Mouse (Mus musculus) heart, postnatal 25 days (tissue): ENCODE results near the gene Qpctl. TPM values are rescaled to one million over a fixed set of nuclear protein-coding genes. Genes with fewer than 3 reads are reported as not detected.
"Not testable (repeated sequence)": the region's sequence is repeated elsewhere in the genome, so short reads cannot be mapped to it uniquely, and the experiment has no call there.

Experiments used
- DNase-seq: peaks from one replicate; pipeline ENCODE4 v3.0.0; 2022; ENCODE audit warnings: low spot score
- intact Hi-C: fragments of 180-260 bp; cut with DNase I; formaldehyde crosslinking; loops from one replicate; pipeline ENCODE4 v1.15.1; 2025
- total RNA-seq, 2 experiments: library from RNA; stranded (reverse); gene quantifications; 2 replicates each; pipeline ENCODE4 v1.2.3; 2021

Gene Qpctl
- total RNA-seq, 2 experiments from 2014 or later: 4.6 to 5.1 TPM

- no peak for DNase-seq
- intact Hi-C loops: no loop called here
Measured at GRCm38 (mm10) chr7:19165656-19166423, 16.7 kb upstream of the Qpctl start, which contains the start of gene Gipr. Gene Gipr (minus strand): TSS chr7:19166127.

- DNase-seq: no peak
- intact Hi-C loops: no loop called here
Measured at GRCm38 (mm10) chr7:19164978-19165377, 15.9 kb upstream of the Qpctl start.

GRCm38 (mm10) chr7:19164189-19164588 is 15.1 kb upstream of the Qpctl start:
- DNase-seq: no peak
- intact Hi-C loops: no loop called here

- no peak for DNase-seq
- intact Hi-C loops: no loop called here
Measured at GRCm38 (mm10) chr7:19163752-19164151, 14.7 kb upstream of the Qpctl start.

GRCm38 (mm10) chr7:19162928-19163327 is 13.8 kb upstream of the Qpctl start:
- DNase-seq: no peak
- intact Hi-C loops: no loop called here

GRCm38 (mm10) chr7:19160115-19160514 is 11.0 kb upstream of the Qpctl start:
- intact Hi-C loops: no loop called here
- no peak for DNase-seq

- intact Hi-C loops: loop anchor here (5.0 to 10.0 kb wide), 2 partner anchors 45 to 188 kb away; no protein-coding TSS in a partner anchor
- DNase-seq: no peak
Measured at GRCm38 (mm10) chr7:19159411-19159810, 10.3 kb upstream of the Qpctl start.

GRCm38 (mm10) chr7:19158601-19159000 is 9.5 kb upstream of the Qpctl start:
- no peak for DNase-seq
- intact Hi-C loops: loop anchor here (5.0 to 10.0 kb wide), 2 partner anchors 46 to 189 kb away; no protein-coding TSS in a partner anchor

GRCm38 (mm10) chr7:19157160-19157800 is 8.2 kb upstream of the Qpctl start:
- DNase-seq: peak; percentile 69
- intact Hi-C loops: loop anchor here (1.0 to 10.0 kb wide), 3 partner anchors 16 to 190 kb away; no protein-coding TSS in a partner anchor

- no peak for DNase-seq
- intact Hi-C loops: loop anchor here (5.0 to 10.0 kb wide), 2 partner anchors 49 to 191 kb away; no protein-coding TSS in a partner anchor
Measured at GRCm38 (mm10) chr7:19155825-19156475, 6.9 kb upstream of the Qpctl start.

GRCm38 (mm10) chr7:19154796-19155195 is 5.7 kb upstream of the Qpctl start:
- DNase-seq: no peak
- intact Hi-C loops: loop anchor here (5.0 to 10.0 kb wide), 2 partner anchors 50 to 193 kb away; no protein-coding TSS in a partner anchor

- intact Hi-C loops: loop anchor here (10.0 kb wide), 1 partner anchor 54 kb away; no protein-coding TSS in a partner anchor
- DNase-seq: not testable (repeated sequence)
Measured at GRCm38 (mm10) chr7:19151121-19151520, 2.0 kb upstream of the Qpctl start.

- peak; percentile 90 for DNase-seq
- intact Hi-C loops: loop anchor here (10.0 kb wide), 1 partner anchor 55 kb away; no protein-coding TSS in a partner anchor
Measured at GRCm38 (mm10) chr7:19149626-19150025, 535 bp upstream of the Qpctl start, which contains the start of gene Snrpd2. Gene Snrpd2 (plus strand): TSS chr7:19149722.

GRCm38 (mm10) chr7:19148180-19148874 is 764 bp downstream of the Qpctl start:
- intact Hi-C loops: no loop called here

GRCm38 (mm10) chr7:19147497-19148045 is 1.5 kb downstream of the Qpctl start:
- intact Hi-C loops: no loop called here
- DNase-seq: no peak

More at GRCm38 (mm10) chr7:19148180-19148874, 764 bp downstream of the Qpctl start:
- no peak for DNase-seq

GRCm38 (mm10) chr7:19146793-19147192 is 2.3 kb downstream of the Qpctl start:
- intact Hi-C loops: no loop called here
- no peak for DNase-seq

GRCm38 (mm10) chr7:19137380-19137779 is 11.7 kb downstream of the Qpctl start:
- DNase-seq: no peak

GRCm38 (mm10) chr7:19136673-19137334 is 12.3 kb downstream of the Qpctl start:
- intact Hi-C loops: no loop called here

More at GRCm38 (mm10) chr7:19137380-19137779, 11.7 kb downstream of the Qpctl start:
- intact Hi-C loops: no loop called here

GRCm38 (mm10) chr7:19136168-19136567 is 12.9 kb downstream of the Qpctl start:
- DNase-seq: no peak
- intact Hi-C loops: no loop called here

More at GRCm38 (mm10) chr7:19136673-19137334, 12.3 kb downstream of the Qpctl start:
- DNase-seq: no peak
